Mouse (Mus musculus) stomach, embryonic 16.5 days (tissue): Measurements from ENCODE around the gene Pde4dip. TPM values are rescaled to one million over a fixed set of nuclear protein-coding genes. Genes with fewer than 3 reads are reported as not detected.
A peak's percentile ranks its signal among the peaks of the same experiment; 100 is the strongest.

Source experiments
- ATAC-seq: fragments of 200-750 bp; cut with Nextera tagmentation; 2 replicates; pipeline ENCODE4 v1.8.0; 2017; ENCODE audit warnings: moderate number of reproducible peaks, moderate TSS enrichment; ENCODE audit not compliant: insufficient read depth, low FRiP score
- H3K27ac ChIP-seq: fragments of 300-500 bp; sonication (generic); 2 replicates; pipeline ENCODE4 v1.5.1; 2014; ENCODE audit warnings: low read length
- H3K27me3 ChIP-seq: fragments of 300-500 bp; sonication (generic); 2 replicates; pipeline ENCODE4 v1.6.1; 2014; ENCODE audit warnings: low read length, control low read depth, mixed read lengths; ENCODE audit not compliant: control insufficient read depth, insufficient read depth
- H3K36me3 ChIP-seq: fragments of 300-500 bp; sonication (generic); 2 replicates; pipeline ENCODE4 v1.6.1; 2014; ENCODE audit warnings: low read length; ENCODE audit not compliant: control insufficient read depth, insufficient read depth
- H3K4me1 ChIP-seq: fragments of 300-500 bp; sonication (generic); 2 replicates; pipeline ENCODE4 v1.6.1; 2014; ENCODE audit warnings: low read length, control low read depth, mixed read lengths; ENCODE audit not compliant: control insufficient read depth, insufficient read depth
- H3K4me2 ChIP-seq: fragments of 300-500 bp; sonication (generic); 2 replicates; pipeline ENCODE4 v1.6.1; 2014; ENCODE audit warnings: low read depth, low read length, mixed read lengths
- H3K4me3 ChIP-seq: fragments of 300-500 bp; sonication (generic); replicated peaks from 2 replicates; pipeline ENCODE4 v1.5.1; 2014; ENCODE audit warnings: mild to moderate bottlenecking, low read length
- H3K9ac ChIP-seq: fragments of 300-500 bp; sonication (generic); 2 replicates; pipeline ENCODE4 v1.6.1; 2014; ENCODE audit warnings: low read length
- H3K9me3 ChIP-seq: fragments of 300-500 bp; sonication (generic); replicated peaks from 2 replicates; pipeline ENCODE4 v1.6.1; 2016; ENCODE audit warnings: low read length, control low read depth; ENCODE audit not compliant: control insufficient read depth
- WGBS: fragments of 180-500 bp; shearing (Covaris S2); extraction: QIAGEN DNeasy Blood & Tissue Kit; methylation state at CpG from one replicate; pipeline ENCODE4 v1.1.7; 2014; 5-methylcytosine and 5-hydroxymethylcytosine counted together
- polyA plus RNA-seq: library from polyadenylated mRNA; unstranded; fragments of >200 nt; fragmentation: Nextera tagmentation; extraction: Ambion mirVana; gene quantifications from 2 replicates; pipeline ENCODE4 v1.2.1, GENCODE M21; 2015

Pde4dip gene
- polyA plus RNA-seq, 1 experiment from 2014 or later, result 31.3 TPM

DNA sequence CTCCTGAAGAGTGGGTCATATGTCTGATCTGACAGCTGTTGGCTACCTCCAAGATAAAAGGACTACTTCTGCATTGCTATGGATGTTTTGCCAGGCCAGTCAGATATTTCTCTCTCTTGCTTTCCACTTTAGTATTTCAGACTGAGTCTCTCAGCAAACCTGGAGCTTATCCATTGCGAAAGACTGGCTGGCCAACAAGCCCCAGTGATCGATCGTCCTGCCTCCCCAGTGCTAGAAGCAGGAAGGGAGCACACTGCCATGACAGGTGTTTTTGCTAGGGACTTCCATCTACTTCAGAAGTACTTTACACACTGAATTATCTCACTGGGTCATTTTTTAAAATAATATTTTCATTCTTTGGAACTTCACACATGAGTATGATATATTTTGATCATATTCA lies 210.1 kb downstream of the Pde4dip start:
- WGBS, result 82% methylated on average over 3 of the region's 3 CpGs
- Histone ChIP-seq H3K9me3 (no peaks in the 10 kb centered on the region), H3K4me3 (no peak overlapping the region), H3K9ac (no peak overlapping the region), H3K4me2 (no peak overlapping the region), H3K27ac (no peak overlapping the region), H3K36me3 (no peaks in the 10 kb centered on the region), H3K4me1 (peaks cover 3% of the 10 kb centered on the region; the same call in 1 of the 2 replicates), H3K27me3 (no peaks in the 10 kb centered on the region)
- no peak for ATAC-seq

DNA sequence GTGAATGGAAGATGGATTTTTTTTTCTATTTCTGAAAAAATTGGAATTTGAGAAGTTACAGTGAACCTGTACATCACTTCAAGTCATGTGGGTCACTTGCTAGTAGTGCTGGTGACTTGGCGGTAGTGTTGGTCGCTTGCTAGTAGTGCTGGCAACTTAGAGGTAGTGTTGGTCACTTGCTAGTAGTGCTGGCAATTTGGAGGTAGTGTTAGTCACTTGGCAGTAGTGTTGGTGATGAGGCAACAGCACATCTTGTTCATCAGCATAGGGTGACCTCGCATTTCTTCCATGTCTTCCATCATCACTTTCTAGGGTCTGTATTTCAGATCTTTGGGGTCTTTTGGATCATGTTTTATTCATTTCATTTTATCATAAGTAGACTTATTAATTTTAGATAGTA lies 212.4 kb downstream of the Pde4dip start:
- no peak overlapping the region for H3K9ac ChIP-seq
- H3K4me1 ChIP-seq, result no peaks in the 10 kb centered on the region
- no peaks in the 10 kb centered on the region for H3K27me3 ChIP-seq
- H3K9me3 ChIP-seq, result no peaks in the 10 kb centered on the region
- 94% methylated on average over 3 of the region's 3 CpGs for WGBS
- H3K4me3 ChIP-seq, result no peak overlapping the region
- no peak overlapping the region for H3K27ac ChIP-seq
- ATAC-seq, result no peak
- no peaks in the 10 kb centered on the region; the same call in 1 of the 2 replicates for H3K36me3 ChIP-seq
- H3K4me2 ChIP-seq, result no peak overlapping the region

DNA sequence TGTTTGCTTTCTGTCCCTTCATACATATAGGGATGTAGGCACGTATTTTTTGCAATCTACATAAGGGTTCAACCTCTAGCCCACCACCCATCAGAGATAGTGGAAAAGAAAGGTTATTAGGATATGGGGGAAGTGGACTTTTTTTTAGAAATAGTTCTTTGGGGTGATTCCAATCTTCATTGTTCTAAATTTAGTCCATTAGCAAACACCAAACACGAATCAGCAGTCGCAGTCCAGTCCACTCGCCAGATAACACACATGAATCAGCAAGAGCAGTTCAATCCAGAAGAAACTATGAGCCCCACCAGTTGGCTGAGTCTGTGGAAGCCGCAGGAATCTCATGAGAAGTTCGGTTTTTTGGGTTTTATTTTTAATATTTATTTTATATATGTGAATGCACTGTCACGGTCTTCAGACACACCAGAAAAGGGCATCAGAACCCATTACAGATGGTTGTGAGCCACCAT lies 213.8 kb downstream of the Pde4dip start, which contains the start of gene Gm17651:
Gm17651 (minus strand) TSS at position 51 of the 467 bp plus-strand sequence.
- Histone ChIP-seq H3K4me2 (no peak within 1 kb of the TSS), H3K4me1 (no peaks in the 10 kb centered on the region), H3K4me3 (no peak within 1 kb of the TSS), H3K36me3 (no peaks in the 10 kb centered on the region; the same call in 1 of the 2 replicates), H3K9ac (no peak within 1 kb of the TSS), H3K9me3 (no peaks in the 10 kb centered on the region), H3K27ac (no peak within 1 kb of the TSS), H3K27me3 (no peaks in the 10 kb centered on the region)
- WGBS, result 81% methylated on average over 7 of the region's 7 CpGs
- no peak for ATAC-seq

DNA sequence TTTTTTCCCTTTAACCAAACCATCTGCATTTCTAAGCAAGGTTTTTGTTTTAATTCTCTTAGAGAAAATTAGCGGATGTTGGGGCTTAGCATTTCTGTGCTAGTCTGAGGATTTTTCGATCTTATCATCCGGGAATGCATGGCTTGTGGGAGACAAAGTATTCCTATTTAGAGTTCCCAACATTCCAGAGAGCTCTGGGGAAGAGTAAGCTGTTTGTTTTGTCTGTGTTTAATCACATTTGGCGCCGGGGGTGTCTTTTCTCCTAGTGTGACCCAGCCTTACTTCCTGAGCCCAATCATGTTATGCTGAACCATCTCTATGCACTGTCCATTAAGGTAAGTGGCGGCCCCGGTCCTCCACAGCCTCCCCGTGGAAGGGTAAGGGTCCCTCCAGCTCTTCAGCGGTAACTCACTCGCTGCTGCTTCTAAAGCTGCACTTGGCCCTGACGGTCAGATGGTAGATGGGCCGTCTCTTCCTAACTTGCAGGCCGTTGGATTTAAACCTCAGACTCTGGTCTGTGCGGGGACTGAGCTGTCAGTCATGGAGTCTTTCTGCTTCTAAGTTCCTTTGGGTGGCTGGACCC lies 221.3 kb downstream of the Pde4dip start:
- ATAC-seq, result no peak
- Histone ChIP-seq H3K27me3 (no peaks in the 10 kb centered on the region), H3K9me3 (no peaks in the 10 kb centered on the region), H3K4me3 (no peak overlapping the region), H3K27ac (no peak overlapping the region), H3K36me3 (peaks cover 3% of the 10 kb centered on the region; the same call in 1 of the 2 replicates), H3K9ac (no peak overlapping the region), H3K4me1 (0 out of 2 replicates have a peak, but pooled peaks cover 2% of the 10 kb centered on the region), H3K4me2 (no peak overlapping the region)
- WGBS, result 64% methylated on average over 14 of the region's 14 CpGs

DNA sequence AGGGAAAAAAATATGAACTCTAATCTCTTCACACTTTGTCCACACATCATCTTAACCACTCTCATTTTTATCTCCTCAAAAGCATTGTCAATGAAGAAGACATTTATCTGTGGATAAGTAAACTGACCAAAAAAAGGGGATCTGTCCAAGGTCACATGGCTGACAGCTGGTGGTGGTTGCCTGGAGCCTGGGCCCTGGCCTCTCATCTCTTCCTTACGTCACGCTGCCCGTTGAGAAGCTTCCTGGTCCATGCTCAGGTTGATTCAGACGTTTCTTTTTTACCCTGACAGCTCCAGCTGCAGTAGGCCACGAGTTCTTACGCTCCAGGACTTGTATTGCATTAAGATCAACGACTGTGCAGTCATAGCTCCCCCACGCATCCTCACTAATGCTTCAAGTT lies 222.4 kb downstream of the Pde4dip start:
- no peak overlapping the region for H3K4me3 ChIP-seq
- no peak overlapping the region for H3K9ac ChIP-seq
- H3K27ac ChIP-seq, result no peak overlapping the region
- 60% methylated on average over 8 of the region's 8 CpGs for WGBS
- no peak overlapping the region for H3K4me2 ChIP-seq
- H3K36me3 ChIP-seq, result 0 out of 2 replicates have a peak, but pooled peaks cover 3% of the 10 kb centered on the region
- no peak for ATAC-seq
- H3K9me3 ChIP-seq, result no peaks in the 10 kb centered on the region
- H3K4me1 ChIP-seq, result peaks cover 2% of the 10 kb centered on the region; the same call in 1 of the 2 replicates
- no peaks in the 10 kb centered on the region for H3K27me3 ChIP-seq

DNA sequence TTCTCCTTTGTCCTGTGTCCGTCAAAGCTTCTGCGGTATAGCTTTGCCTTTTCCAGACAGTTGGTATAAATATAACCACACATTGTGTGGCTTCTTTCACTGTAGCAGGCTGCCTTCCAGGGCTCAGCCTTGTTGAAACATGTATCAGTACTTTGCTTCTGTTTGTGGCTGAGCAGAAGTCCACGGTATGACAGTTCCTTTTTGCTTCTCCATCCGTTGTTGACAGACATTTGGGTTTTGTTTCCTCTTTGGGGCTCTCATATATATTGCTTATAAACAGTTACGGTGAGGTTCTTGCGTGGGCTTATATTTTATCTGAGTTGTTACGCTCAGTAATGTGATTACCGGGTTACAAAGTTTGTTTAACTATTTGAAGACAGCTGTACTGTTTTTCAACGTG lies 223.0 kb downstream of the Pde4dip start:
- Histone ChIP-seq H3K9me3 (no peaks in the 10 kb centered on the region), H3K4me1 (peaks cover 2% of the 10 kb centered on the region; the same call in 1 of the 2 replicates), H3K27me3 (no peaks in the 10 kb centered on the region), H3K36me3 (0 out of 2 replicates have a peak, but pooled peaks cover 3% of the 10 kb centered on the region), H3K4me2 (no peak overlapping the region), H3K4me3 (no peak overlapping the region), H3K9ac (no peak overlapping the region), H3K27ac (no peak overlapping the region; the same call in 1 of the 2 replicates)
- 54% methylated on average over 9 of the region's 9 CpGs for WGBS
- no peak for ATAC-seq

DNA sequence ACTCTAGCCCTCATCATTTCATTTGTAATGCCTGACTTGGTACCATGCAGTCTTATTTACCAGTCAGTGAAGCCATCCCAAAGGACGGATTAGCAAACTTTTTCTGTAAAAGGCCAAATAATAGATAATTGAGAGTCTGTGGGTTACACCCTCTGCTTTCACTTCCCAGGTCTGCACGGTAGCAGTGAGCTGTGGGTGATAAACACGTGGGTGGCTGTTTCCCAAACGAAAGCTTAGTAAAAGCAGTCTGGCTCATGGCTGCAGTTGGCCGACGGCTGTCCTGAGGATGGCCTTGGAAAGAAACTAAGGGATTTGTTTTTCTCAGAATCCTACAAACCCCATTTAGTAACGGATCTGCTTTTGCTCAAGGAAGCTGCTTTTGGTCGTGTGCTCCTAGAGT lies 227.3 kb downstream of the Pde4dip start:
- Histone ChIP-seq H3K4me1 (peaks cover 12% of the 10 kb centered on the region), H3K4me2 (no peak overlapping the region), H3K27ac (no peak overlapping the region), H3K4me3 (no peak overlapping the region), H3K27me3 (no peaks in the 10 kb centered on the region), H3K9ac (no peak overlapping the region), H3K9me3 (no peaks in the 10 kb centered on the region), H3K36me3 (0 out of 2 replicates have a peak, but pooled peaks cover 3% of the 10 kb centered on the region)
- ATAC-seq, result no peak
- 52% methylated on average over 8 of the region's 8 CpGs for WGBS

- ATAC-seq, result no peak
- Histone ChIP-seq H3K27me3 (no peaks in the 10 kb centered on the region), H3K27ac (0 out of 2 replicates have a peak overlapping the region, but pooled peaks have one; percentile 10), H3K9me3 (0 out of 2 replicates have a peak, but pooled peaks cover 2% of the 10 kb centered on the region), H3K4me1 (peaks cover 12% of the 10 kb centered on the region), H3K36me3 (0 out of 2 replicates have a peak, but pooled peaks cover 2% of the 10 kb centered on the region), H3K4me3 (peak overlapping the region; percentile 71; the same call in 1 of the 2 replicates), H3K4me2 (peak overlapping the region; percentile 85; the same call in 1 of the 2 replicates), H3K9ac (peak overlapping the region; percentile 85)
- WGBS, result 82% methylated on average over 7 of the region's 7 CpGs
Observed at GRCm38 (mm10) chr3:97659746-97660145, 228.8 kb downstream of the Pde4dip start.

DNA sequence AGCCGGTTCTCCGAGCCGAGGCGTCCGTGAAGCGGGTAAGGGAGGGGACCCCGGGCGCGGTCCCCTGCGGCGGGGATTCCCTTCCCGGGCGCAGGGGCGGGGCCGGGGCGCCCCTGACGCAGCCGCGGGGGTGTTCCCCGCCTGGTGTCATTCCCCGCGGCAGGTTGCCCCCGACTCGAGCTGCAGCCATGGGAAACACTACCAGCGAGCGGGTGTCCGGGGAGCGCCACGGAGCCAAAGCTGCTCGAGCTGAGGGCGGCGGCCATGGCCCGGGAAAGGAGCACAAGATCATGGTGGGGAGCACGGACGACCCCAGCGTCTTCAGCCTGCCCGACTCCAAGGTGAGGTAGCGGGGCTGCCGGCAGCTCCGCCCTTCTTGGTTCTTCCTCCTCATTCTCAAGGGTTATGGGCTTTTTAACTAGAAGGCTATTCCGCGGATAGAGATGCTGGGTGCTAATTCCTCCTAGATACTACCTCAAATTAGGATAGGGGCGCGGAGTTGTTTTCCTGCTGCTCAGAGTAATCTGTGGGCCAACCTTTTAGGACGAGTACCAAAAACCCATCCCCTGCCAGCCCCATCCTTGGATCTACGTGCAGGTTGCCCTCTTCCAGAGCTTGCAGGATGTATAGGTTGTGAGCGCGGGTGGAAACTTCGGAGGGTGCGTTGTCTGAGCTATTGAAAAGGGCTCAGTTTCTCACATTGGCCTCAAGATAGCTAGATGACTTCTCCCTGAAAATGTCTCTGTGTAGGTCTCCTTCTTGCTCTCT lies 229.9 kb downstream of the Pde4dip start:
- Histone ChIP-seq H3K36me3 (no peaks in the 10 kb centered on the region), H3K27ac (peak overlapping the region; percentile 72), H3K27me3 (no peaks in the 10 kb centered on the region), H3K9me3 (0 out of 2 replicates have a peak, but pooled peaks cover 2% of the 10 kb centered on the region), H3K4me3 (peak overlapping the region; percentile 71), H3K4me2 (peak overlapping the region; percentile 85), H3K9ac (peak overlapping the region; percentile 85), H3K4me1 (peaks cover 12% of the 10 kb centered on the region)
- WGBS, result under 1% methylated on average over 49 of the region's 50 CpGs
- peak; percentile 83; the same call in 1 of the 2 replicates for ATAC-seq
